Mouse (Mus musculus) lung, embryonic 15.5 days (tissue): ENCODE data around the gene Nedd4. TPM values are rescaled to one million over a fixed set of nuclear protein-coding genes. Genes with fewer than 3 reads are reported as not detected.

ENCODE experiments used
- ATAC-seq: fragments of 200-750 bp; cut with Nextera tagmentation; 2 replicates; pipeline ENCODE4 v1.8.0; 2017; ENCODE audit warnings: moderate number of reproducible peaks, borderline replicate concordance; ENCODE audit not compliant: low FRiP score, low TSS enrichment; ENCODE audit errors: extremely low read depth
- H3K27ac ChIP-seq: fragments of 300-500 bp; sonication (generic); 2 replicates; pipeline ENCODE4 v1.5.1; 2015; ENCODE audit warnings: moderate library complexity, mild to moderate bottlenecking, inconsistent platforms
- H3K27me3 ChIP-seq: fragments of 300-500 bp; sonication (generic); 2 replicates; pipeline ENCODE4 v1.6.1; 2015; ENCODE audit warnings: inconsistent platforms
- H3K36me3 ChIP-seq: fragments of 300-500 bp; sonication (generic); 2 replicates; pipeline ENCODE4 v1.6.1; 2015; ENCODE audit warnings: inconsistent platforms
- H3K4me1 ChIP-seq: fragments of 300-500 bp; sonication (generic); 2 replicates; pipeline ENCODE4 v1.6.1; 2015; ENCODE audit warnings: inconsistent platforms
- H3K4me2 ChIP-seq: fragments of 300-500 bp; sonication (generic); 2 replicates; pipeline ENCODE4 v1.6.1; 2015; ENCODE audit warnings: inconsistent platforms, mild to moderate bottlenecking, moderate library complexity
- H3K4me3 ChIP-seq: fragments of 300-500 bp; sonication (generic); 2 replicates; pipeline ENCODE4 v1.5.1; 2015; ENCODE audit warnings: mild to moderate bottlenecking, inconsistent platforms
- H3K9ac ChIP-seq: fragments of 300-500 bp; sonication (generic); 2 replicates; pipeline ENCODE4 v1.6.1; 2015; ENCODE audit warnings: inconsistent platforms
- H3K9me3 ChIP-seq: fragments of 300-500 bp; sonication (generic); 2 replicates; pipeline ENCODE4 v1.6.1; 2016; ENCODE audit warnings: inconsistent platforms
- WGBS: fragments of 180-500 bp; shearing (Covaris S2); methylation state at CpG from one replicate; pipeline ENCODE4 v1.1.7; 2015; 5-methylcytosine and 5-hydroxymethylcytosine counted together
- polyA plus RNA-seq: library from polyadenylated mRNA; unstranded; fragments of >200 nt; fragmentation: Nextera tagmentation; extraction: Ambion mirVana; gene quantifications from 2 replicates; pipeline ENCODE4 v1.2.1, GENCODE M21; 2015

Nedd4 gene
- polyA plus RNA-seq, 1 experiment from 2014 or later = 677 TPM

- H3K4me2 ChIP-seq = no peak overlapping the region
- no peak overlapping the region for H3K4me3 ChIP-seq
- no peak overlapping the region for H3K27ac ChIP-seq
- peaks cover 27% of the 10 kb centered on the region for H3K4me1 ChIP-seq
- H3K9ac ChIP-seq = no peak overlapping the region
- no peak for ATAC-seq
- H3K27me3 ChIP-seq = no peaks in the 10 kb centered on the region
- 14% methylated on average over 5 of the region's 5 CpGs for WGBS
- H3K36me3 ChIP-seq = no peaks in the 10 kb centered on the region
- H3K9me3 ChIP-seq = no peaks in the 10 kb centered on the region
Measured at GRCm38 (mm10) chr9:72780694-72781093, 118.5 kb downstream of the Nedd4 start.

GRCm38 (mm10) chr9:72781466-72781865, 119.3 kb downstream of the Nedd4 start:
- H3K27me3 ChIP-seq = no peaks in the 10 kb centered on the region
- ATAC-seq = no peak
- no peak overlapping the region for H3K4me3 ChIP-seq
- no peak overlapping the region for H3K4me2 ChIP-seq
- H3K9me3 ChIP-seq = no peaks in the 10 kb centered on the region
- H3K4me1 ChIP-seq = peaks cover 27% of the 10 kb centered on the region
- H3K9ac ChIP-seq = no peak overlapping the region
- H3K27ac ChIP-seq = no peak overlapping the region
- 17% methylated on average over 4 of the region's 4 CpGs for WGBS
- H3K36me3 ChIP-seq = no peaks in the 10 kb centered on the region

GRCm38 (mm10) chr9:72782121-72782520, 120.0 kb downstream of the Nedd4 start:
- no peak overlapping the region; the same call in 1 of the 2 replicates for H3K4me2 ChIP-seq
- H3K4me1 ChIP-seq = peaks cover 27% of the 10 kb centered on the region
- no peak overlapping the region for H3K27ac ChIP-seq
- 31% methylated on average over 8 of the region's 8 CpGs for WGBS
- H3K9me3 ChIP-seq = no peaks in the 10 kb centered on the region
- ATAC-seq = no peak
- no peaks in the 10 kb centered on the region for H3K36me3 ChIP-seq
- no peak overlapping the region for H3K9ac ChIP-seq
- H3K27me3 ChIP-seq = no peaks in the 10 kb centered on the region
- no peak overlapping the region for H3K4me3 ChIP-seq

GRCm38 (mm10) chr9:72787732-72788131, 125.6 kb downstream of the Nedd4 start:
- no peak overlapping the region for H3K4me3 ChIP-seq
- peaks cover 20% of the 10 kb centered on the region for H3K4me1 ChIP-seq
- no peak for ATAC-seq
- WGBS = 58% methylated on average over 1 of the region's 1 CpGs
- no peaks in the 10 kb centered on the region for H3K36me3 ChIP-seq
- no peaks in the 10 kb centered on the region for H3K9me3 ChIP-seq
- H3K27me3 ChIP-seq = no peaks in the 10 kb centered on the region
- H3K27ac ChIP-seq = no peak overlapping the region
- H3K4me2 ChIP-seq = no peak overlapping the region
- H3K9ac ChIP-seq = no peak overlapping the region

- 40% methylated on average over 14 of the region's 14 CpGs for WGBS
- Histone ChIP-seq H3K36me3 (no peaks in the 10 kb centered on the region), H3K27ac (no peak overlapping the region), H3K9me3 (no peaks in the 10 kb centered on the region), H3K27me3 (no peaks in the 10 kb centered on the region), H3K9ac (no peak overlapping the region), H3K4me3 (no peak overlapping the region), H3K4me1 (peaks cover 20% of the 10 kb centered on the region), H3K4me2 (no peak overlapping the region)
- ATAC-seq = no peak
Measured at GRCm38 (mm10) chr9:72790530-72791212, 128.5 kb downstream of the Nedd4 start.

GRCm38 (mm10) chr9:72791213-72791582, 129.1 kb downstream of the Nedd4 start:
- H3K27ac ChIP-seq = no peak overlapping the region
- H3K27me3 ChIP-seq = no peaks in the 10 kb centered on the region
- H3K4me3 ChIP-seq = no peak overlapping the region
- no peaks in the 10 kb centered on the region for H3K9me3 ChIP-seq
- H3K36me3 ChIP-seq = no peaks in the 10 kb centered on the region
- no peak for ATAC-seq
- peaks cover 20% of the 10 kb centered on the region for H3K4me1 ChIP-seq
- peak overlapping the region; percentile 27; the same call in 1 of the 2 replicates for H3K4me2 ChIP-seq
- WGBS = 27% methylated on average over 10 of the region's 10 CpGs
- H3K9ac ChIP-seq = no peak overlapping the region

GRCm38 (mm10) chr9:72791681-72792080, 129.5 kb downstream of the Nedd4 start:
- no peak for ATAC-seq

GRCm38 (mm10) chr9:72795243-72795642, 133.1 kb downstream of the Nedd4 start:
- H3K27ac ChIP-seq = no peak overlapping the region
- H3K9ac ChIP-seq = no peak overlapping the region
- H3K4me3 ChIP-seq = no peak overlapping the region
- no peaks in the 10 kb centered on the region for H3K36me3 ChIP-seq
- peaks cover 24% of the 10 kb centered on the region for H3K4me1 ChIP-seq
- 71% methylated on average over 3 of the region's 3 CpGs for WGBS
- H3K4me2 ChIP-seq = no peak overlapping the region
- H3K9me3 ChIP-seq = no peaks in the 10 kb centered on the region
- H3K27me3 ChIP-seq = no peaks in the 10 kb centered on the region
- ATAC-seq = no peak

More at GRCm38 (mm10) chr9:72791681-72792080, 129.5 kb downstream of the Nedd4 start:
- Histone ChIP-seq H3K27me3 (no peaks in the 10 kb centered on the region), H3K4me3 (no peak overlapping the region), H3K36me3 (no peaks in the 10 kb centered on the region), H3K4me1 (peaks cover 20% of the 10 kb centered on the region), H3K9ac (no peak overlapping the region), H3K27ac (no peak overlapping the region), H3K9me3 (no peaks in the 10 kb centered on the region), H3K4me2 (peak overlapping the region; percentile 27; the same call in 1 of the 2 replicates)
- WGBS = 18% methylated on average over 6 of the region's 6 CpGs

- H3K36me3 ChIP-seq = no peaks in the 10 kb centered on the region
- 0 out of 2 replicates have a peak overlapping the region, but pooled peaks have one; percentile 13 for H3K27ac ChIP-seq
- WGBS = 31% methylated on average over 9 of the region's 9 CpGs
- H3K27me3 ChIP-seq = no peaks in the 10 kb centered on the region
- H3K9ac ChIP-seq = no peak overlapping the region
- ATAC-seq = peak; percentile 87; the same call in 1 of the 2 replicates
- H3K9me3 ChIP-seq = no peaks in the 10 kb centered on the region
- 0 out of 2 replicates have a peak, but pooled peaks cover 5% of the 10 kb centered on the region for H3K4me1 ChIP-seq
- H3K4me2 ChIP-seq = peak overlapping the region; percentile 42
- peak overlapping the region; percentile 9; the same call in 1 of the 2 replicates for H3K4me3 ChIP-seq
Measured at GRCm38 (mm10) chr9:72797136-72797621, 135.0 kb downstream of the Nedd4 start.

Other genes starting within 250 kb of the Nedd4 start
- gene Mns1, start 224.3 kb upstream of the Nedd4 start, polyA plus RNA-seq = 27.4 and 30.8 TPM in 2 replicates
- 24.8 and 26.3 TPM in 2 replicates for gene Tex9, start 170.1 kb upstream of the Nedd4 start, polyA plus RNA-seq
- 9.0 TPM in 2 replicates for gene Rfx7, start 130.1 kb upstream of the Nedd4 start, polyA plus RNA-seq
- gene Prtg, start 144.5 kb downstream of the Nedd4 start, polyA plus RNA-seq = 0.50 and 0.58 TPM in 2 replicates